ENCODE assay signal across 18 mouse cellular contexts in the genomic region with DNA sequence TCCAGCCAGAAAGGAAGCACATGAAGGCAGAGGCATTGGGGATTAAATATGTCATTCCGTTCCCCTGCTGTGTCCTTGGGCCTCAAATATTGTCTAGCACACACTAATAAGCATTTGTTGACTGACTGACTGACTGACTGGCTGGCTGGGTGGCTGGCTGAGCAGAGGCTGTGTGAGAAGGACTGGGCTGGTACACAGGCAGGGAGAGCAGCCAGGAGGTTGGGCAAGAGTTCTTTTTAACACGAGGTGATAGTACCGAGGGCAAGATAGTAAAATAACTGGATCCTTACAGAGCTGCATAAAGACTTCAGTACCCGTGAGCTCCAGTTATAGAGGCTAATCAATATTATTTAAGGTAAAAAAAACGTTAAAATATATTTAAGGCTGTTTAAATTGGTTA. TPM values are rescaled to one million over a fixed set of nuclear protein-coding genes. Genes with fewer than 3 reads are reported as not detected.
A peak's percentile ranks its signal among the peaks of the same experiment; 100 is the strongest.
DNase-seq lines count a peak whose midpoint lies in the region; ATAC-seq lines count a peak whose summit lies in the region.
"Had no signal": no experiment of that assay in that cellular context is flagged by ENCODE, and none has a peak within 500 bp of the region (broad histone marks: within the 10 kb centered on the region; RNA-seq: fewer than 3 reads in every experiment).

No protein-coding gene starts in this region.

- no peak for ATAC-seq in forebrain, embryonic 12.5 days (ENCODE audit: low FRiP score)
- ATAC-seq in forebrain, embryonic 11.5 days (replicated peaks; ENCODE audit: low FRiP score): no peak
- ATAC-seq in hindbrain, embryonic 12.5 days (ENCODE audit: low FRiP score): no peak
- ATAC-seq: forebrain, embryonic 13.5 days; forebrain, embryonic 15.5 days; forebrain, postnatal 0 days had no signal

- no peaks in the 10 kb centered on the region for H3K36me3 ChIP-seq in forebrain, embryonic 12.5 days (replicated peaks)
- H3K36me3 ChIP-seq in forebrain, embryonic 11.5 days (ENCODE audit: control insufficient read depth, insufficient read depth, low read length): no peaks in the 10 kb centered on the region
- H3K36me3 ChIP-seq in hindbrain, embryonic 10.5 days: no peaks in the 10 kb centered on the region
- H3K36me3 ChIP-seq in hindbrain, embryonic 12.5 days: no peaks in the 10 kb centered on the region
- H3K36me3 ChIP-seq: embryonic facial prominence, embryonic 10.5 days; embryonic facial prominence, embryonic 12.5 days; forebrain, embryonic 15.5 days had no signal

- peak; percentile 16 for DNase-seq in adrenal gland, postnatal 25 days
- no peak for DNase-seq in adrenal gland, adult 2 months
- no peak for DNase-seq in forebrain, embryonic 11.5 days (ENCODE audit: low spot score)
- DNase-seq in hindbrain, embryonic 10.5 days (ENCODE audit: low spot score): no peak
- peak; percentile 45 for DNase-seq in adipocyte (ENCODE audit: low spot score)
- DNase-seq in thymus, postnatal 10 days (ENCODE audit: low spot score in 2 of 2): no peak
- DNase-seq: cerebellum, adult 11-12 months; cerebellum, adult 2 months; cerebellum, adult 9-10 months; cerebellum, postnatal 10 days; cerebellum, postnatal 25 days; forebrain, postnatal 0 days had no signal

- no peak overlapping the region for H3K4me2 ChIP-seq in forebrain, embryonic 12.5 days
- no peak overlapping the region for H3K4me2 ChIP-seq in forebrain, embryonic 11.5 days (ENCODE audit: low read depth, low read length, severe bottlenecking)
- H3K4me2 ChIP-seq in hindbrain, embryonic 12.5 days (replicated peaks): no peak overlapping the region
- H3K4me2 ChIP-seq: embryonic facial prominence, embryonic 12.5 days; forebrain, embryonic 13.5 days; forebrain, embryonic 15.5 days had no signal

- peaks cover 23% of the 10 kb centered on the region for H3K4me1 ChIP-seq in forebrain, embryonic 12.5 days
- H3K4me1 ChIP-seq in forebrain, embryonic 11.5 days (replicated peaks; ENCODE audit: control insufficient read depth, insufficient read depth, low read length): peaks cover 11% of the 10 kb centered on the region; the same call in 1 of the 2 replicates
- H3K4me1 ChIP-seq in hindbrain, embryonic 10.5 days (replicated peaks): peaks cover 30% of the 10 kb centered on the region
- peaks cover 20% of the 10 kb centered on the region for H3K4me1 ChIP-seq in hindbrain, embryonic 12.5 days

- 0 out of 2 replicates have a peak overlapping the region, but pooled peaks have one; percentile 50 for H3K27ac ChIP-seq in forebrain, embryonic 12.5 days
- H3K27ac ChIP-seq in forebrain, embryonic 11.5 days (ENCODE audit: low read depth, low read length): no peak overlapping the region
- peak overlapping the region; percentile 64; the same call in 1 of the 2 replicates for H3K27ac ChIP-seq in hindbrain, embryonic 10.5 days
- no peak overlapping the region for H3K27ac ChIP-seq in hindbrain, embryonic 12.5 days
- H3K27ac ChIP-seq: embryonic facial prominence, embryonic 10.5 days; embryonic facial prominence, embryonic 12.5 days; forebrain, embryonic 13.5 days; forebrain, embryonic 15.5 days had no signal

- no peak overlapping the region for H3K4me3 ChIP-seq in forebrain, embryonic 12.5 days (replicated peaks)
- no peak overlapping the region for H3K4me3 ChIP-seq in forebrain, embryonic 11.5 days (ENCODE audit: low read depth, low read length)
- H3K4me3 ChIP-seq in hindbrain, embryonic 10.5 days: no peak overlapping the region
- H3K4me3 ChIP-seq in hindbrain, embryonic 12.5 days: no peak overlapping the region
- H3K4me3 ChIP-seq: embryonic facial prominence, embryonic 10.5 days; embryonic facial prominence, embryonic 12.5 days; forebrain, embryonic 13.5 days; forebrain, embryonic 15.5 days had no signal

- H3K9ac ChIP-seq in forebrain, embryonic 12.5 days: no peak overlapping the region
- H3K9ac ChIP-seq in forebrain, embryonic 11.5 days (ENCODE audit: low read length): no peak overlapping the region
- no peak overlapping the region for H3K9ac ChIP-seq in hindbrain, embryonic 12.5 days
- H3K9ac ChIP-seq: embryonic facial prominence, embryonic 12.5 days; forebrain, embryonic 13.5 days; forebrain, embryonic 15.5 days; forebrain, postnatal 0 days had no signal

- WGBS in forebrain, embryonic 12.5 days: 61% methylated on average over 5 of the region's 5 CpGs
- WGBS in forebrain, embryonic 11.5 days: 66% methylated on average over 5 of the region's 5 CpGs
- WGBS in hindbrain, embryonic 10.5 days: 72% methylated on average over 5 of the region's 5 CpGs
- WGBS in hindbrain, embryonic 12.5 days: 65% methylated on average over 5 of the region's 5 CpGs

- no peaks in the 10 kb centered on the region for H3K27me3 ChIP-seq in forebrain, embryonic 12.5 days
- H3K27me3 ChIP-seq in forebrain, embryonic 11.5 days (ENCODE audit: control insufficient read depth, insufficient read depth, low read length): no peaks in the 10 kb centered on the region
- peaks cover 9% of the 10 kb centered on the region; the same call in 1 of the 2 replicates for H3K27me3 ChIP-seq in hindbrain, embryonic 10.5 days (ENCODE audit: insufficient read depth, poor library complexity, severe bottlenecking)
- H3K27me3 ChIP-seq in hindbrain, embryonic 12.5 days: no peaks in the 10 kb centered on the region
- H3K27me3 ChIP-seq: embryonic facial prominence, embryonic 12.5 days; forebrain, embryonic 13.5 days; forebrain, embryonic 15.5 days had no signal

- no peaks in the 10 kb centered on the region for H3K9me3 ChIP-seq in forebrain, embryonic 12.5 days
- H3K9me3 ChIP-seq in forebrain, embryonic 11.5 days (ENCODE audit: control insufficient read depth, low read length): peaks cover 6% of the 10 kb centered on the region; the same call in 1 of the 2 replicates
- H3K9me3 ChIP-seq in hindbrain, embryonic 10.5 days: peaks cover 5% of the 10 kb centered on the region
- peaks cover 4% of the 10 kb centered on the region; the same call in 1 of the 2 replicates for H3K9me3 ChIP-seq in hindbrain, embryonic 12.5 days (replicated peaks)
- H3K9me3 ChIP-seq: embryonic facial prominence, embryonic 12.5 days; forebrain, embryonic 15.5 days had no signal

RNA-seq across cellular contexts. Expression of gene Rps24, which starts 22.6 kb away (rescaled TPM):
- total RNA-seq in adrenal gland, postnatal 25 days (2021): 1,410 and 1,697 TPM in 2 replicates
- total RNA-seq in adrenal gland, adult 2 months (2021): 1,000 to 10,000 TPM; 1,786 to 2,185 TPM
- polyA plus RNA-seq in adrenal gland, adult 2 months (2012; rRNA removed): 71.2 and 105 TPM in 2 replicates
- 998 and 1,043 TPM in 2 replicates for polyA plus RNA-seq in forebrain, embryonic 12.5 days (2016; fragmentation: Nextera tagmentation; extraction: Ambion mirVana)
- 939 and 1,035 TPM in 2 replicates for polyA plus RNA-seq in forebrain, embryonic 11.5 days (2014; fragmentation: Nextera tagmentation; extraction: Ambion mirVana)
- 962 and 1,047 TPM in 2 replicates for polyA plus RNA-seq in hindbrain, embryonic 10.5 days (2016; fragmentation: Nextera tagmentation; extraction: Ambion mirVana)
- 852 and 899 TPM in 2 replicates for polyA plus RNA-seq in hindbrain, embryonic 12.5 days (2016; fragmentation: Nextera tagmentation; extraction: Ambion mirVana)

RNA-seq across cellular contexts. Expression of gene Polr3a, which starts 22.7 kb away (rescaled TPM):
- total RNA-seq in adrenal gland, postnatal 25 days (2021): 24.0 and 25.1 TPM in 2 replicates
- 10 to 100 TPM; 15.2 to 18.2 TPM for total RNA-seq in adrenal gland, adult 2 months (2021)
- 2.6 and 4.1 TPM in 2 replicates for polyA plus RNA-seq in adrenal gland, adult 2 months (2012; rRNA removed)
- polyA plus RNA-seq in forebrain, embryonic 12.5 days (2016; fragmentation: Nextera tagmentation; extraction: Ambion mirVana): 19.3 and 21.3 TPM in 2 replicates
- polyA plus RNA-seq in forebrain, embryonic 11.5 days (2014; fragmentation: Nextera tagmentation; extraction: Ambion mirVana): 20.1 and 21.1 TPM in 2 replicates
- polyA plus RNA-seq in hindbrain, embryonic 10.5 days (2016; fragmentation: Nextera tagmentation; extraction: Ambion mirVana): 19.2 and 22.4 TPM in 2 replicates
- 20.3 and 22.2 TPM in 2 replicates for polyA plus RNA-seq in hindbrain, embryonic 12.5 days (2016; fragmentation: Nextera tagmentation; extraction: Ambion mirVana)

Comparison
In these comparisons a context has a peak if more than half of its experiments do, and no peak if none do; other contexts are left out.
1. DNase-seq: peak in adrenal gland, postnatal 25 days (single experiment) and adipocyte (single experiment); none in adrenal gland, adult 2 months (single experiment), forebrain, embryonic 11.5 days (single experiment), hindbrain, embryonic 10.5 days (single experiment) and thymus, postnatal 10 days (0 of 2).
2. H3K27ac ChIP-seq: peak in forebrain, embryonic 12.5 days (single experiment) and hindbrain, embryonic 10.5 days (single experiment); none in forebrain, embryonic 11.5 days (single experiment) and hindbrain, embryonic 12.5 days (single experiment).